Mouse (Mus musculus): Measurements from ENCODE around the gene Gm5108. TPM values are rescaled to one million over a fixed set of nuclear protein-coding genes. Genes with fewer than 3 reads are reported as not detected.

The Gm5108 gene
- total and polyA plus RNA-seq, 2 experiments from 2014 or later, result not detected

DNA sequence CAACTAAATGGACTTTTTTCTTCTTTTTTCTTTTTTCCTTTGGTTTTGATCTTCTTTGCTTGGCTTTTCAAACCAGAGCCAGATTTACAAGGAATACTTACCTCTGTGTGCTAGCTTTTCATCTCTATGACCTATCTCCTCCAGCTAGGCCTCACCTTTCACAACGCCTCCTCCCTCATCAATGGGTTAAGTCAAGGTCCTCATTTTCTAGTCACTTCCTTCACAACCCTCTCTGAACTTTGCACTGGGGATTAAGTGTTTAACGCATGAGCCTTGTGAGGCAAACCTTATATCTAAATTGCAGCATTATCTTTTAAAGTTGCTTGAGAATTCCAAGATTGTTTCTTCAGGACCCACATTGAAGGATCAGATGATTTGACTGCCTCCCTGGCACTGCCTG, 63.0 kb downstream of the Gm5108 start:
- H3K36me3 ChIP-seq (ENCODE audit: insufficient read depth, low read length), result no peaks in the 10 kb centered on the region
- H3K27me3 ChIP-seq (ENCODE audit: insufficient read depth, low read length), result no peaks in the 10 kb centered on the region
- no peak overlapping the region for H3K4me2 ChIP-seq (ENCODE audit: low read depth, low read length, poor library complexity, severe bottlenecking)
- H3K4me3 ChIP-seq (ENCODE audit: low read depth, low read length), result no peak overlapping the region
- DNase-seq (ENCODE audit: low spot score) (no peak), ATAC-seq (ENCODE audit: low FRiP score) (no peak)
- no peaks in the 10 kb centered on the region for H3K4me1 ChIP-seq (ENCODE audit: insufficient read depth, low read length)
- no peak overlapping the region for H3K9ac ChIP-seq (replicated peaks; ENCODE audit: low read length, poor library complexity, severe bottlenecking)
- no peaks in the 10 kb centered on the region for H3K9me3 ChIP-seq (ENCODE audit: low read length)
- no peak for TF ChIP-seq CTCF (IDR thresholded peaks at IDR 0.05)
- 40% methylated on average over 2 of the region's 2 CpGs for WGBS
- no peak overlapping the region for H3K27ac ChIP-seq (ENCODE audit: low read depth, low read length)

DNA sequence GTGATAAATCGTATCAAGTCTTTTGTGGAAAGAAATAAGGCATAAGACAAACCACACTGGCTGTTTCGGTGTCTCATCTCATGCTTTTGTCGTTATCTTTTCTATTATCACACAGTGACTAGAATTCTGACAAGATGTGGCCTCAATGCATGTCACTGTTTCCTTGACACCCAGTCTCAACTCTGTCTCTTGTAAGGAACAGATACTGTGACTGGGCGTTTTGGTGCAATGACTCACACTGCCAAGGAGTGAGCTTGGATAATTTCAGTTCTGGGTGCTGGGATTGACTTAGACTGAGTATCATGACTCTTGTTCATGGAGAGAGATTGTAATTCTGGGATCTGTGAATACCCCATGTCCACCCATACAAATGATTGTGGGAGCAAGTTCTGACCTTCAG, 65.6 kb downstream of the Gm5108 start:
- ATAC-seq (ENCODE audit: low FRiP score), result no peak
- no peaks in the 10 kb centered on the region for H3K4me1 ChIP-seq (ENCODE audit: insufficient read depth, low read length)
- H3K36me3 ChIP-seq (ENCODE audit: insufficient read depth, low read length), result no peaks in the 10 kb centered on the region
- no peak overlapping the region for H3K27ac ChIP-seq (ENCODE audit: low read depth, low read length)
- no peaks in the 10 kb centered on the region for H3K27me3 ChIP-seq (ENCODE audit: insufficient read depth, low read length)
- WGBS, result 81% methylated on average over 4 of the region's 4 CpGs
- H3K4me3 ChIP-seq (ENCODE audit: low read depth, low read length), result no peak overlapping the region
- no peak for DNase-seq (ENCODE audit: low spot score)
- H3K9ac ChIP-seq (replicated peaks; ENCODE audit: low read length, poor library complexity, severe bottlenecking), result no peak overlapping the region
- no peak for TF ChIP-seq CTCF (IDR thresholded peaks at IDR 0.05)
- H3K4me2 ChIP-seq (ENCODE audit: low read depth, low read length, poor library complexity, severe bottlenecking), result no peak overlapping the region
- no peaks in the 10 kb centered on the region for H3K9me3 ChIP-seq (ENCODE audit: low read length)

DNA sequence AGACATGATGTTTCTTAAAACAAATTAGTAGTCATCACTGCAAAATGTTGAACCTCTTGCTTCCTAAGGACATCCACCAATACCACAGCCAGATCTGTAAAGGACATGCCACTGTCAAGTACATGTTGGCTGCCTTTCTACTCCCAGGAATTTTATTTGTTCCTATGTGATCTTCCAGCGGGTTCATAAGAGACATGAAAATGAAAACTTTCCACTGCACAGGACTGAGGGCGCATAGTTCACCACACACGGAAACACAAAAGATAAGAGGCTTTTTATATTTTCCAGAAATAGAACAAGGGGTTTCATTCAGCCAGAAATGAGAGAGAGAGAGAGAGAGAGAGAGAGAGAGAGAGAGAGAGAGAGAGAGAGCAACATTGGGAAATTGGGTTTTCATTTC, 70.1 kb downstream of the Gm5108 start:
- H3K9ac ChIP-seq (replicated peaks; ENCODE audit: low read length, poor library complexity, severe bottlenecking), result no peak overlapping the region
- ATAC-seq (ENCODE audit: low FRiP score), result no peak
- H3K4me1 ChIP-seq (ENCODE audit: insufficient read depth, low read length), result no peaks in the 10 kb centered on the region
- H3K4me3 ChIP-seq (ENCODE audit: low read depth, low read length), result no peak overlapping the region
- no peaks in the 10 kb centered on the region for H3K36me3 ChIP-seq (ENCODE audit: insufficient read depth, low read length)
- H3K27me3 ChIP-seq (ENCODE audit: insufficient read depth, low read length), result no peaks in the 10 kb centered on the region
- WGBS, result 84% methylated on average over 3 of the region's 3 CpGs
- no peak overlapping the region for H3K27ac ChIP-seq (ENCODE audit: low read depth, low read length)
- no peak overlapping the region for H3K4me2 ChIP-seq (ENCODE audit: low read depth, low read length, poor library complexity, severe bottlenecking)
- no peak for DNase-seq (ENCODE audit: low spot score)
- no peaks in the 10 kb centered on the region for H3K9me3 ChIP-seq (ENCODE audit: low read length)
- no peak for TF ChIP-seq CTCF (IDR thresholded peaks at IDR 0.05)

DNA sequence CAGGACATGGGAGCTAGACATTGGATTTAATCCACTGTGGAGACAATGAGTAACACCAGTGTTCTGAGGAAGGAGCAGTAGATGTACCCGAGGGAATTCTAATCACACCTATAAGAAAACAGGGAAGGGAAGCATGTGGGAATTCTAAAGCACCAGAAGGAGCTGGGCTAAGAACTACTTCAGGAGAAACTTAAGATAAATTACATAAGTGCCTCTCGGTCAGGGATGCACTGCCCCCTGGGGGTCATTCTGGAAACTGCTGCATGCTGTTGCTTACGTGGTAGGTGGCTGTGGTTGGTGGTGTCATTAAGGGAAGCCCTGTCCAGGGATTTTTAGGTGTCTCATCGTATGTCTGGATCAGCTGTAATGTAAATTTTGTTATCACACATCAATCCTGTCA, 71.1 kb downstream of the Gm5108 start:
- Histone ChIP-seq H3K4me2 (ENCODE audit: low read depth, low read length, poor library complexity, severe bottlenecking) (no peak overlapping the region), H3K9ac (replicated peaks; ENCODE audit: low read length, poor library complexity, severe bottlenecking) (no peak overlapping the region), H3K27me3 (ENCODE audit: insufficient read depth, low read length) (no peaks in the 10 kb centered on the region), H3K4me3 (ENCODE audit: low read depth, low read length) (no peak overlapping the region), H3K4me1 (ENCODE audit: insufficient read depth, low read length) (no peaks in the 10 kb centered on the region), H3K36me3 (ENCODE audit: insufficient read depth, low read length) (no peaks in the 10 kb centered on the region), H3K27ac (ENCODE audit: low read depth, low read length) (no peak overlapping the region), H3K9me3 (ENCODE audit: low read length) (no peaks in the 10 kb centered on the region)
- TF ChIP-seq CTCF (IDR thresholded peaks at IDR 0.05), result peak; percentile 82
- 17% methylated on average over 4 of the region's 4 CpGs for WGBS
- DNase-seq (ENCODE audit: low spot score), result peak; percentile 70
- ATAC-seq (ENCODE audit: low FRiP score), result no peak

DNA sequence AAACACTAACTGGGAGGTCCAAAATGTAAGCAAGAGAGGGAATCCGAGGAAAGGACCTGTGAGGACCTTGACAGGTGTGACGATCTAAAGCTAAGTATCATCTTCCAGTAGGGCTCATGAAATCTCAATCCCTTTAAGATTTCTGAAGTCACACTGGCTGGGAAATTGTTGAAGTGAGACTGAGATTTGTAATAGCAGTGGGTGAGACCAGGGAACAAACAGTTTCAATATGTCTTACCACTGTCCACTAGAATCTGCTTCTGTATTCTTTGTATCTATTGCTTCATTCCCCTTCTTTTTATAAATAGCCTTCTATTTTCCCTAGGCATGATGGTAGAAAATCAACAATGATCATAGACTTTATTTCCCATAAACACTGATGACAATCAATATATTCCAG, 79.4 kb downstream of the Gm5108 start:
- no peak for TF ChIP-seq CTCF (IDR thresholded peaks at IDR 0.05)
- no peaks in the 10 kb centered on the region for H3K36me3 ChIP-seq (ENCODE audit: insufficient read depth, low read length)
- no peak overlapping the region for H3K9ac ChIP-seq (replicated peaks; ENCODE audit: low read length, poor library complexity, severe bottlenecking)
- no peak overlapping the region for H3K4me3 ChIP-seq (ENCODE audit: low read depth, low read length)
- H3K27me3 ChIP-seq (ENCODE audit: insufficient read depth, low read length), result no peaks in the 10 kb centered on the region
- H3K4me1 ChIP-seq (ENCODE audit: insufficient read depth, low read length), result no peaks in the 10 kb centered on the region
- no peak overlapping the region for H3K4me2 ChIP-seq (ENCODE audit: low read depth, low read length, poor library complexity, severe bottlenecking)
- ATAC-seq (ENCODE audit: low FRiP score) (no peak), DNase-seq (ENCODE audit: low spot score) (no peak)
- WGBS, result 84% methylated on average over 2 of the region's 2 CpGs
- no peaks in the 10 kb centered on the region for H3K9me3 ChIP-seq (ENCODE audit: low read length)
- H3K27ac ChIP-seq (ENCODE audit: low read depth, low read length), result no peak overlapping the region

Other genes with a start within 250 kb of the Gm5108 start
- 95.7 and 104 TPM in 2 replicates for gene Atp8a1, start 94.2 kb upstream of the Gm5108 start, total RNA-seq (2014; rRNA removed)
- gene Atp8a1, start 94.2 kb upstream of the Gm5108 start, polyA plus RNA-seq (2015; fragmentation: Nextera tagmentation; extraction: Ambion mirVana), result 35.5 and 42.9 TPM in 2 replicates
- gene Gm21905, start 4.8 kb downstream of the Gm5108 start, total RNA-seq (2014; rRNA removed), result not detected in 2 replicates
- not detected in 2 replicates for gene Gm21905, start 4.8 kb downstream of the Gm5108 start, polyA plus RNA-seq (2015; fragmentation: Nextera tagmentation; extraction: Ambion mirVana)
- not detected in 2 replicates for gene Grxcr1, start 90.2 kb downstream of the Gm5108 start, total RNA-seq (2014; rRNA removed)
- gene Grxcr1, start 90.2 kb downstream of the Gm5108 start, polyA plus RNA-seq (2015; fragmentation: Nextera tagmentation; extraction: Ambion mirVana), result not detected in 2 replicates

All from midbrain, postnatal 0 days (tissue).